Mouse (Mus musculus) limb, embryonic 14.5 days (tissue): Measurements from ENCODE around the gene Ubiad1. TPM values are rescaled to one million over a fixed set of nuclear protein-coding genes. Genes with fewer than 3 reads are reported as not detected.

ENCODE experiments used
- ATAC-seq: fragments of 200-750 bp; cut with Nextera tagmentation; 2 replicates; pipeline ENCODE4 v1.8.0; 2017; ENCODE audit warnings: low read depth, moderate number of reproducible peaks, moderate TSS enrichment; ENCODE audit not compliant: low FRiP score
- DNase-seq: peaks from one replicate; pipeline ENCODE4 v3.0.0-alpha.2; 2015; ENCODE audit warnings: low spot score
- H3K27ac ChIP-seq: fragments of 300-500 bp; sonication (generic); replicated peaks from 2 replicates; pipeline ENCODE4 v1.5.1; 2014; ENCODE audit warnings: low read depth, mild to moderate bottlenecking, low read length, moderate library complexity, mixed read lengths
- H3K27me3 ChIP-seq: fragments of 300-500 bp; sonication (generic); 2 replicates; pipeline ENCODE4 v1.6.1; 2014; ENCODE audit warnings: low read length, mixed read lengths; ENCODE audit not compliant: control insufficient read depth, insufficient read depth
- H3K36me3 ChIP-seq: fragments of 300-500 bp; sonication (generic); 2 replicates; pipeline ENCODE4 v1.6.1; 2014; ENCODE audit warnings: mild to moderate bottlenecking, low read length, moderate library complexity, mixed read lengths; ENCODE audit not compliant: control insufficient read depth, insufficient read depth
- H3K4me1 ChIP-seq: fragments of 300-500 bp; sonication (generic); 2 replicates; pipeline ENCODE4 v1.6.1; 2014; ENCODE audit warnings: antibody characterized with exemption, low read length, mixed read lengths; ENCODE audit not compliant: control insufficient read depth, insufficient read depth
- H3K4me2 ChIP-seq: fragments of 300-500 bp; sonication (generic); replicated peaks from 2 replicates; pipeline ENCODE4 v1.6.1; 2014; ENCODE audit warnings: low read depth, mild to moderate bottlenecking, low read length, moderate library complexity; ENCODE audit not compliant: severe bottlenecking
- H3K4me3 ChIP-seq: fragments of 300-500 bp; sonication (generic); replicated peaks from 2 replicates; pipeline ENCODE4 v1.5.1; 2014; ENCODE audit warnings: low read length
- H3K9ac ChIP-seq: fragments of 300-500 bp; sonication (generic); 2 replicates; pipeline ENCODE4 v1.6.1; 2014; ENCODE audit warnings: mild to moderate bottlenecking, low read depth, low read length, moderate library complexity; ENCODE audit not compliant: severe bottlenecking
- H3K9me3 ChIP-seq: fragments of 300-500 bp; sonication (generic); 2 replicates; pipeline ENCODE4 v1.6.1; 2016; ENCODE audit warnings: low read length; ENCODE audit not compliant: control insufficient read depth
- POLR2A ChIP-seq: fragments of 200-500 bp; IDR thresholded peaks from 2 replicates; pipeline ENCODE4 v1.8.0; 2012; ENCODE audit warnings: inconsistent platforms, mild to moderate bottlenecking, moderate library complexity, borderline replicate concordance; ENCODE audit not compliant: insufficient read depth, insufficient read length; ENCODE audit errors: extremely low read depth
- WGBS: fragments of 180-500 bp; shearing (Covaris S2); extraction: QIAGEN DNeasy Blood & Tissue Kit; methylation state at CpG from one replicate; pipeline ENCODE4 v1.1.7; 2014; 5-methylcytosine and 5-hydroxymethylcytosine counted together
- polyA plus RNA-seq, 2 experiments: library from polyadenylated mRNA; depleted of rRNA in 1 of 2; stranded (reverse) in 1 of 2; unstranded in 1 of 2; fragments of >200 nt; fragmentation: Nextera tagmentation in 1 of 2; extraction: Ambion mirVana in 1 of 2; gene quantifications; 2 replicates each; pipeline versions ENCODE4 v1.2.1 to v1.2.3; 2012 to 2014

Gene Ubiad1
- polyA plus RNA-seq, 2 experiments = 14.0 to 15.0 TPM

DNA sequence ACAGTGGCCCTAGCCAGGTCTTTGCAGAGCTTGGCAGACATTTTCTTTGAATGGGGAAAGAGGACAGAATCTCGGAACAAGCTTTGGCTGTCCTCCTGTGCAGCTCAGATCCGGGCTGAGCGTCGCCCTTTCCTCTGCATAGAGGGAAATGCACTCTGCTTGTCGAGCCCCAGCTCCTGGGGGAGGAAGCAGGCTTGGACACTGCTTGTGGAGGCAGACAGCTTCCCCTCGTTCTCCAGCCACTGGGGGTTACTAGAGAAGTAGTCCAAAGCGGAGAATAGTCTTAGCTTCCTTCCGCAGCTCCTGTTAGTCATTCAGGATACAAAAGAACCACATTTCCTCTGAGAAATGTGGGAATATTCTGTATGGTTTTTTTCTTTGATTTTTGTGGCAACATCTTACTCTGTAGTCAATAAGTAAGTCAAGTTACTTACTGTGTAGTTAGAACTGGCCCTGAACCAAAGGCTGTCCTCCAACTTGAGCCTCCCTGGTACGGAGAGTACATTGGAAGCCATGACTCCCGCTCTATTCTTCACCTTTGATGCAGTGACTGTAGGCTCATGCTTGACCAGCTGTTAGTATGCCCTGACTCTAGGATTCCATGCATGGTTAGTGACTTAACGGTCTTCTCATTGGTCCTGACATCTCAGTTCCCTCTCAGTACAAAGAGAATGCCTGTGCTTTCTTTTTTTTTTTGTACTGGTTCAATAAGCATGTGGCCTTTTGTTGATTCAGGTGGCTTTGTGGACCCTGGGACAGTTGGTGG, 25.1 kb upstream of the Ubiad1 start:
- peaks cover 10% of the 10 kb centered on the region for H3K4me1 ChIP-seq
- no peak for TF ChIP-seq POLR2A
- ATAC-seq (no peak), DNase-seq (no peak)
- peaks cover 88% of the 10 kb centered on the region for H3K36me3 ChIP-seq
- no peak overlapping the region for H3K27ac ChIP-seq
- H3K9me3 ChIP-seq = no peaks in the 10 kb centered on the region
- no peaks in the 10 kb centered on the region for H3K27me3 ChIP-seq
- no peak overlapping the region for H3K4me2 ChIP-seq
- no peak overlapping the region for H3K4me3 ChIP-seq
- 89% methylated on average over 11 of the region's 11 CpGs for WGBS
- H3K9ac ChIP-seq = no peak overlapping the region

DNA sequence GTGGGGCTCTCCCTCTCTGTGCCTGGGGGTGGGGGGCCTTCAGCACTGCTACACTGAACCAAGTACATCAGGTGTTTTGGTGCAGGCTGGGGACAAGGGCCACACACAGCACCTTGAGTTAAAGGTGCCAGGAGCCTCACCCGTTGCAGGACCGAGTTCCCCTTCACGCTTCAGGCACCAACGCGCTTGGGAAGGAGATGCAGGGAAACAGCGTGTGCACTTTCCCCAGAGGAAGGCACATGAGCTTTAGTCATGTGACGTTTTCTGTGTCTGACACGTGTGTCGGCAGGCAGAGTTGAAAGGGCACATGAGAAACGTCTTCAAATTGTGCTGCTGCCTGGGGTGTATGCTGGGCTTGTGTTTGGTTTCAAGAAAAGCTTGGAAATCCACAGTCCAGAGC, 23.8 kb upstream of the Ubiad1 start:
- TF ChIP-seq POLR2A = no peak
- Histone ChIP-seq H3K27ac (no peak overlapping the region), H3K9ac (no peak overlapping the region), H3K4me1 (peaks cover 10% of the 10 kb centered on the region), H3K36me3 (peaks cover 95% of the 10 kb centered on the region), H3K27me3 (no peaks in the 10 kb centered on the region), H3K4me2 (no peak overlapping the region), H3K4me3 (no peak overlapping the region), H3K9me3 (no peaks in the 10 kb centered on the region)
- no peak for DNase-seq
- 91% methylated on average over 10 of the region's 10 CpGs for WGBS
- no peak for ATAC-seq

DNA sequence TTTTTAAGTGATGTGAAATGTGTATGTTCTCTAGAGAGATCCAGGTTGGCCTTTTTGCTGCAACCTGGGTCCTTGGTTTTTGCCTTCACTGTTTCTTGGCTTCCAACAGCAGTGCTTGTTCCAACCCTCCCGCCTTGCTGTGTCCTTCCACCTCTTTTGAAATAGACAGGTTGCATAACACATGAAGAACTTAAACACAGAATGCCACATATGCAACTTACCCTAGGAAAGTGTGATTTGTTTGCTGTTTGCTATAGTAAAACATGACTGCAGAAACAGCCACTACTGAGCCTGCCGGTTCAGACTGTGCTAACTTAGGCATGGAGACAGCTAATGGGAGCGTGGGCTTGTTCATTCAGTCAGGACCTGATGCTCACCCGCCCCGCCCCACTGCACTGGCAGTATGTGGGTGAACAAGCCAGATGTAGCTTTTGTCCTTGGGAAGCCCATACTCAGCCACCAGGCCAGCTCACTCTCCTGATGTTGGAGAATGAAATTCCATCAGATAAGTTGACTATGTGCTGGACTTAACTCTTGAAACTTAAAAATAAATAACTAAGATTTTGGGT, 22.0 kb upstream of the Ubiad1 start:
- 92% methylated on average over 5 of the region's 5 CpGs for WGBS
- H3K36me3 ChIP-seq = peaks cover 91% of the 10 kb centered on the region
- H3K9ac ChIP-seq = no peak overlapping the region
- no peak overlapping the region for H3K27ac ChIP-seq
- peaks cover 5% of the 10 kb centered on the region; the same call in 1 of the 2 replicates for H3K4me1 ChIP-seq
- H3K4me3 ChIP-seq = no peak overlapping the region
- no peak for TF ChIP-seq POLR2A
- no peaks in the 10 kb centered on the region for H3K27me3 ChIP-seq
- H3K9me3 ChIP-seq = no peaks in the 10 kb centered on the region
- DNase-seq = no peak
- no peak overlapping the region for H3K4me2 ChIP-seq
- no peak for ATAC-seq

DNA sequence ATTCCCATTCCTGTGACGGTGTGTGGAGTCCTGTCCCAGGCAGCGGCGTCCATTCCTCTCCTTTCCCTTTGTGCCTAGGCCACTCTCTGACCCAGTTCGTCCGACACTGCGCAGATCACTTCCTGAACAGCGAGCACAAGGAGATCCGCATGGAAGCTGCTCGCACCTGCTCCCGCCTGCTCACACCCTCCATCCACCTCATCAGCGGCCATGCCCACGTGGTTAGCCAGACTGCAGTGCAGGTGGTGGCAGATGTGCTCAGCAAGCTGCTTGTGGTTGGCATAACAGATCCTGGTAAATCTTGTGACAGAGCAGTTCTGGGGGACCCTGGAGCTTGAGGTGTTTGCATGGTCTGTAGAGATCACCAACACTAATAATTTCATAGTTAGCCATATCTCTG, 20.3 kb upstream of the Ubiad1 start:
- Histone ChIP-seq H3K36me3 (peaks cover 89% of the 10 kb centered on the region), H3K27ac (no peak overlapping the region), H3K4me1 (no peaks in the 10 kb centered on the region), H3K4me2 (no peak overlapping the region), H3K27me3 (no peaks in the 10 kb centered on the region), H3K9me3 (no peaks in the 10 kb centered on the region), H3K4me3 (no peak overlapping the region), H3K9ac (no peak overlapping the region)
- ATAC-seq (no peak), DNase-seq (no peak)
- 97% methylated on average over 12 of the region's 12 CpGs for WGBS
- TF ChIP-seq POLR2A = no peak

DNA sequence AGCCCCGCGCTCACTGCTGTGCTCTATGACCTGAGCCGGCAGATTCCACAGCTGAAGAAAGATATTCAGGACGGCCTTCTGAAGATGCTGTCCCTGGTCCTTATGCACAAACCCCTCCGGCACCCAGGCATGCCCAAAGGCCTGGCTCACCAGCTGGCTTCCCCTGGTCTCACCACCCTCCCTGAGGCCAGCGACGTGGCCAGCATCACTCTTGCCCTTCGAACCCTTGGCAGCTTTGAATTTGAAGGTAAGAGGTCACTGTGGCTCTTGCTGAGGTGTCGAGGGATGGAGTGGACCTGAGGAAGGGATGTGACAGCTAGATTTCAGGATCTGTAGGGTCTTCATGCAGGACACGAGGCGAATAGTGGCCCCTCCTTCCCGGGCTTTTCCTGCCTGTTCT, 19.7 kb upstream of the Ubiad1 start:
- no peak overlapping the region for H3K27ac ChIP-seq
- no peak overlapping the region for H3K4me3 ChIP-seq
- H3K27me3 ChIP-seq = no peaks in the 10 kb centered on the region
- DNase-seq = no peak
- H3K9ac ChIP-seq = no peak overlapping the region
- H3K9me3 ChIP-seq = no peaks in the 10 kb centered on the region
- peaks cover 88% of the 10 kb centered on the region for H3K36me3 ChIP-seq
- no peaks in the 10 kb centered on the region for H3K4me1 ChIP-seq
- H3K4me2 ChIP-seq = no peak overlapping the region
- no peak for TF ChIP-seq POLR2A
- 95% methylated on average over 12 of the region's 12 CpGs for WGBS
- ATAC-seq = no peak
